Mouse (Mus musculus) lung, postnatal 10 days (tissue): ENCODE measurements around the gene Gas2l3.
A peak's percentile ranks its signal among the peaks of the same experiment; 100 is the strongest.

Experiments
- DNase-seq: peaks from one replicate; pipeline ENCODE4 v3.0.0; 2021

Gas2l3 gene

GRCm38 (mm10) chr10:89443623-89444151 is at the start of gene Gas2l3:
Gene Gas2l3 (minus strand): TSS chr10:89443967.
- DNase-seq = peak; percentile 86

DNA sequence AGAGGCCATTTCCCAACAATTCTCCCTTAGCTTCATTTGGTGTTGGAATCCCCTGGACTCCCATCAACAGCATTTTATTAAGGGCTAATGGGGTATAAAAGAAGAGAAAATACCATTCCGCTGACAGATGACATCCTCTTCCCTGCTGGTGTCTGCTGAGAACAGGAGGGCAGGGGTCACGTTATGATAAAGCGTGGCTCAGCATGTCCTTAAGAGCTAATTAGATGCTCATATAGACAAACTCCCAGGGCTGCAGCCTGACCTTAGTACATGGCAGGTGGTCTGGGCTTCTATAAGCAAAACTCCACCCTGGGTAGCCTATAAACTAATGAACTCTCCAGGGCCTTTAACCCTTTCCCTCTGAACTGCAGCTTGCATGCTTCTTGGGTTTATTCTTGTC is 47.6 kb upstream of the Gas2l3 start:
- DNase-seq = no peak

DNA sequence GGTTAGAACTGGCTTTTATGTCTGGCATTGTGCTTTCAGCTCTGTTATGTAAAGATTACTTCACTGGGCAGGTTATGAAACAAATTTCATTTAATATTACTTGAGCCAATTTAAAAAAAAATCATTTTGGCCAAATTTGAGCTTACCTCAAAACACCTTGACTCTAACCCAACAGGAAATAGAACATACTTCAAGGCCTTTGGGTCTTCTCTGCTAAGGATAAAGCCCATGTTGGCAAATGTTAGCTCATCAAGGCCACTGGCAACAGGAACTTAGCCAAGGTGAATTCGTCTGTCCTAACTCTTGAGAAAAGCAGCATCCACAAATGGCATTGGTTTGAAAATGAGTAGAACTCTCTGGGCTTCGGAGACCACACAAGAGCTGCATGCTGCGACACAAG is 46.5 kb upstream of the Gas2l3 start:
- DNase-seq = no peak

GRCm38 (mm10) chr10:89489459-89489858 is 45.7 kb upstream of the Gas2l3 start:
- DNase-seq = no peak

DNA sequence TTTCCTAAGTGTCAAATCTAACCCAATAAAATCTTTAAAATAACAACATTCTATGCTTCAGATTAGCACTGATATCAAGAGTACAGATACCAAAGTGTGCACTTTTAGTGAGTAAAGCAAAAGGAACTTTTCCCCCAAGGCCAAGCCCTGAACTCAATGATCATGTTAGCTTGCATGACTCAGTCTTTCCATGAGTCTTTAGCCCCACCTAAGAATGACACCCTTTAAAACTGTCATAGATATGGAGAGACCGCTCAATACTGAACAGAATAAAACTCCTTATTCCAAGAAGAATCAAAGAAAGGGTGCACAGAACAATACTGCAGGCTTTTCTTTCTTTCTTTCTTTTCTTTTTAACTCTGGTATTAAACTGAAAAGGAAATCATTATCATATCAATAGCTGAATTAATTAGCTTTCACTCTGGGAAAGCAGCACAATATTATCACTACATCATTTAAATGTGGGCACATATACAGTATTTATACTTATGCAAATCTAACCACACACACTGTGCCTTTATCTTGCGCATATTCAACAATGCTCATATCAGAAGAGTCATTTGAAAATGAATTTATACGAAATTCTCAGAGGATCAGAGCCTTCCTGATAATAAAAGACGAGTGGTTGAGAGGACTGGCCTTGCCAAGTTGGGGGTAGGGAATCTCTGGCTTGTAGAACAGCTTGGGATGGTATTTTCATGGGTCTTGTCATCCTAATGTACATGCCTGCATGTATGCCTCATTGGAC is 43.4 kb upstream of the Gas2l3 start:
- DNase-seq = no peak

- DNase-seq = no peak
These were observed 41.1 kb upstream of the Gas2l3 start for GRCm38 (mm10) chr10:89484907-89485306.

GRCm38 (mm10) chr10:89483812-89484602 is 40.2 kb upstream of the Gas2l3 start:
- no peak for DNase-seq

DNA sequence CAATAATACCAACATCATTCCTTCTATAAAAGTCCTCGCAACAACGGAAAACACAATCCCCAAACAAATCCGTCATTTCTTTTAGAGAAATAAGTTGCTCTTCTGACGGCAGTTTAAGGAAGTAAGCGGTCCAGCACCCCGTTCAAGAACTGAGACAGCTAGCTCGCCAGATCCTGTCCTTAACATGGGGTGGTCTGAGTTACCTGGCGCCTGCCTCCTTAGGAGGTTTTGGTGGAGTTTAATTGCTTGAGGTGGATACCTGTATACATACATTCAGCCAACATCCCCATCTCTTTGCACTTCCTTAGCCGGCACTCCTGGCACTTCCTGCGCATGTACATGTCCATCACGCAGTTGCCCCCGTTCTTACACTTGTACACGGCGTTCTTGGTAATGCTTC is 39.3 kb upstream of the Gas2l3 start:
- no peak for DNase-seq

DNA sequence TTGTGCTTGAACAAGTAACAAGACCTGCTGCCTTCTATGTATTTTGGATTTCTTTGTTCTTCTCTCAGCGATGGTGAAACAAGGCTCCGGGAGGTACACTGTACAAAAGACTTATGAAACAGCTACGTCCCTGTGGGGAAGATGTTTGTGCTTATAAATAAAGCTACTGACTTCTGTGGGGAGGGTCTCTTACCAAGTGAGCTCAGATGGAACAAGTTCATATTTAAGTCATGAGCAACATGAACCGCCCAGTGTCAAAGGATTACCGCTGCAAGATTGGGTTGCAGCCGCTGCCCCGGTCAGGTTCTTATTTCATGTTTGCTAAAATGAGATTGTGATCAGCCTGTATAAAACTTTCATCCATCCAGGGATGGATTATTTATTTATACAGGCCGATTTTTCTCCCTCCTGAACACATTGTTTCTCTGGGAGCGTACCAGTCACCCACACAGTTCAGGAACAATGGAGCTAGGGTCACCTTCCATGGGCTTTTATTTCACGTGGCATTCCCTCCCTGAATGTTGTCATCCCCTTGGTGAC is 38.4 kb upstream of the Gas2l3 start:
- no peak for DNase-seq

DNA sequence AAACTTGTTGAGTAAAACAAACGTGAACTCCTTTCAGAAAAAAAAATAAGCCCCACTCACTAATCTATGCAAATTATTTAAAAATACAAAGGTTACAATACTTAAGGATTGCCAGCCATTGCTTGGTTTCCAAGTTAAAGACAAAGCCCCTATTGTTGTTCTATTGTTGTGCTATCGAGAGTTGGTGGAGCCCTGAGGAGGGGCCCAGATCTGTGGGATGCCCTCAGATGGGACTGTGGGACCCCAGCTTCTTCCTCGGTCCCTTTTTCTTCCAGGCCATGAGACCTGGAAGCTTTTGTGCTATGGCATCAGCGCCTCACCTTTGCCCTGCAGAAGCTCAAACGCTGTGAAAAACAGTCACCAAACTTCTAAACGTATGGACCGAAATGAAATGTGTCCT is 37.9 kb upstream of the Gas2l3 start:
- DNase-seq = no peak

DNA sequence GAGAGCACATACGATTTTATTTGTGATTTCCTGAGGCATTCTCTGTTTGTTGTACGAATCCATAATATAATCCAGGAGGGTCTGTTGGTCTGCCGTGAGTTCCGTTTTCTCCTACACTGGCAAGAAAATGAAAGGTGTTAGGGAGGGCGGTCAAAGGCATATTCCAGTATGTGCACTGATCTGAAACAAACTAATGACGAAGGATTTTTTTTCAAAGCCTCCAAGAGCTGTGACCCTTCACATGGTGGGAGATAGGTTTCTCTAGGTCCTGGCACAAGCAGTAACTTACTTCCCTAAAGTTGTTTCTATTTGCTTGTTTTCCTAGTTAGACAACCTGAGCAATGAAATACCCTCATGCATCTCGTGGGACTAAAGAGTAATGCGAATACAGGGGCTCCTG is 35.0 kb upstream of the Gas2l3 start:
- DNase-seq = no peak

- no peak for DNase-seq
These were observed 27.0 kb upstream of the Gas2l3 start for GRCm38 (mm10) chr10:89470596-89471353.

GRCm38 (mm10) chr10:89464760-89465405 is 21.1 kb upstream of the Gas2l3 start:
- no peak for DNase-seq

DNA sequence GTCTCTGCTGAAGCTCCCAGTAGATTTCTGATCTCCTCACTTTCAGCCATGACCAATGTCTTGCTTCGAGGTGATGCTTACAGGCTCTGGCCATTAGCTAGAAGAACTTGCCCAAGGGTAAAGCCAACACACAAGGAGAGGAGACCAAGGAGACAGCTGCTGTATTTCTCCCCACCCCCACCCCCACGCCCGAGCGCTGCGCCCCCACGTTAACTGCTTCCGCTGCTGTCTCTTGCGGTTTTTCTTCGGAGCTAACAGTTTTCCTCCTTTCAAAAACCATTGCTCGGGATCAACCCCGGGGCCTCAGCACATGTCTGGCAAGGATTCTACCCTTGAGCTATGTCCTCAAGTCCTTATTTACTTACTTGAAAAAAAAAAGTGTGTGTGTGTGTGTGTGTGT is 19.1 kb upstream of the Gas2l3 start:
- DNase-seq = no peak

DNA sequence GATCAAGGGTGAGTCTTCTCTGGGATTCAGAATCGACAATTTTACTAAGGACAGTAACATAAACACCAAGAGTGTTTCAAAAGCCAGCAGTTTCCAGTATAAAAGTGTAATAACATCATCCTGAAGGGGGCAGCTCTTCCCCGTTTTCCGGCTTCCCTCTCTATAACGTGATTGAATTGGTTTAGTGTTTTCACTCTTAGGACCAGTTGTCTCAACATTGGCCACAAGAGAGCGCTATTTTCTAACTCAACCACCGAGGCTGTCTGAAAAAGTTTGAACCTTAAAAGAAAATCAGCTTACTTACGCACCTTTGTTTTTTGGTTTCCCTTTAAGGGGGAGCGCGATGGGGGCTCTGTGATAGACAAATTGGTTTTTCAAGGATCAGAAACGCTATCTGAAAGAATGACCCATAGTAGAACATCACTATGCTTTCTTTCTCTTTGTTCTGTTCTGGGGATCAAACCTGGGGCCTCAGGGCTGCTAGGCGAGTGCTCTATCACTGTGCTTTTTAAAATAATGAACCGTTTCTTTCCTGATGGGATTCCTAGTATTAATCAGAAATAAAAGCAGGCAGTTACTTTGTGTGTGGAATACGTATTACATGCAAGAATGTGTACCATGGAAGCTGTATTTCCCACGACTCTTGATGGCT is 18.2 kb upstream of the Gas2l3 start:
- peak; percentile 90 for DNase-seq

DNA sequence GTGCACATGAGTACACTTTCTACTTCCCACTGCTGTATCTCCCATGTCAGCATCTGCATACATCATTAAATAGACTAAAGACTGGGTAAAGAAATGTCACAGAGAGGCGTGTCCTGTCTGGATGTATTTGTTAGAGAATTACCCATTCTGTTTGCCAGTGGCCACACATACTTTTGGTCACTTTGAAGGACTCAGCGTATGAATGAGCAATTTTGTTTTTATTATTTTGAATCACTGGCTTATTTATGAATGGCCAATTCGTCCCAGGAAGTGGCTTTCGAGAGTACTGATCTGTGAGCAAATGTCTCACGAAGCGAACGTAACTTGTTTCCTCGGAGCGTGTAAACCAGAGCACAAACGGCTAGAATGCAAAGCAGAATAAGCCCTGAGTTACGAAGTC is 17.2 kb upstream of the Gas2l3 start:
- no peak for DNase-seq

DNA sequence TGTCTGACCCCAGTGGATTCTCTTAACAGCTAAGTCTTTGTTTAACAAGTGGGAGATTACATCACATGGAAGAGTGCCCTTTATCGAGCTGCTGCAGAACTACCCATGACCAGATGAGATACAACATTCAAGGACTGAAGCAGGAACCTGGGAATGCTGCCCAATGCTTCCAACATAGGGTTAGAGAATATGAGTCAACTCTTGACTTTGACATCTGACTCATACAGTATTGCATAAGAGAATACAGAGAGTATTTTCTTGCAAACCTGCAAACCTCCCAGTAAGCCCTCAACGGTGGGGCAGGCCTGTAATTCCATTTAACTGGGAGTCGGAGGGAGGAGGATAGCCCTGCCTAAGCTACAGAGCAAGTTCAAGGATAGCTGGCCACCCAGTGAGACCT is 15.0 kb upstream of the Gas2l3 start:
- DNase-seq = no peak

DNA sequence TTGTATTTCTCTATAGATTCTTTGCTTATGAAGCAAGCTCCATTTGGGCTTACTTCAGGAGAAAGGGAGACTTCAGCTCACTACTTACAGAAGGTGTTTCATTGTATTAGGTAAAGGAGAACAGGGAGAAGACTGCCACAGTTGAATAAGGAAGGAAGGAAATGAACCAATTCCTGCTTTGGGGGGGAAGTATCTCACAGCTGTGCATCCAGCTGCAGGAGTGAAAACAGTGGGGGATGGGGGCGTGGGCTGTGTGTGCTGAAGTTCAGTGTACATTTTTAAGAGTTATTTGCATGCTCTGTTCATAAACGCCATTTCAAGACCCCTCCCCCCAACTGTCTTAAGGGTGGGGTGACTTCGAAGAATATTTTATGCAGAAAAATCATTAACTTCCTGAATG is 10.0 kb upstream of the Gas2l3 start:
- DNase-seq = no peak

DNA sequence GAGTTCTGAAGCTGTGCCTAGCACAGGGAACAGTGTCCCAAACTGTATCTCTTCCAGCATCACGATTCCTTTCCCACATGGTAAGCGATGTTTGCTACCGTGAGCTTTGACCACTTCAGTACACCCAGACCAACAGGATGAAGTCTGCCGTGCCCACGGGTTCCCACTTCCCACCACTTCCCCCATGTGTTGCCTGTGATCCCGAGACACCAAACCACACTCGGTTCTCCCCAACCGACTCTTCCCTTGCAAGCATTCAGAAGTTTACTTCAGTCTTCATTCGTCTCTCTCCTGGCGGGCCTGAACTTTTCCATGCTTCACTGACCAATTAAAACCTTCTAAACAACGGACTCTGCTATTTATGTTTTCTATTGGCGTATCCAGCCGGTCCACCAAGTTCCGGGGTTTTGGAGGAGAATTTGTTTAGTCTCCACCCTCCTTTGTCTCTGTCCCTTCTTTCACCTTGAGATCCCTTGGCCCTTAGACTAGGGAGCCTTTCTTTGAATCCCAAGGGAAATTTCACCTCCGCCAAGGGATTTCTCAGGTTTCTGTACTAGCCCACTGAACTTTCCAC is 9.4 kb upstream of the Gas2l3 start:
- DNase-seq = no peak

- no peak for DNase-seq
These were observed 6.6 kb upstream of the Gas2l3 start for GRCm38 (mm10) chr10:89450411-89450810.

- DNase-seq = no peak
These were observed 614 bp upstream of the Gas2l3 start for GRCm38 (mm10) chr10:89444381-89444780.
